Mouse (Mus musculus) CH12.LX (cell line): ENCODE data around the gene Cyp2t4. TPM values are rescaled to one million over a fixed set of nuclear protein-coding genes. Genes with fewer than 3 reads are reported as not detected.

ENCODE experiments used
- DNase-seq: peaks from one replicate; pipeline ENCODE4 v3.0.0-alpha.2; 2013; ENCODE audit errors: extremely low read depth
- H3K27ac ChIP-seq: 2 replicates; pipeline ENCODE4 v1.5.1; 2012; ENCODE audit warnings: low read depth, mild to moderate bottlenecking, control low read depth, moderate library complexity; ENCODE audit not compliant: insufficient read depth
- H3K27me3 ChIP-seq: replicated peaks from 2 replicates; pipeline ENCODE3; 2012; ENCODE audit warnings: inconsistent platforms
- H3K36me3 ChIP-seq, 2 experiments: replicated peaks in 1 of 2; 2 replicates each; pipeline versions ENCODE3 to v1.6.1; 2012; ENCODE audit warnings: inconsistent platforms in 1 of 2, low read length in 1 of 2, mild to moderate bottlenecking in 1 of 2, mixed read lengths in 1 of 2, moderate library complexity in 1 of 2; ENCODE audit not compliant: control insufficient read depth in 1 of 2, insufficient read depth in 1 of 2
- H3K4me1 ChIP-seq, 2 experiments: 2 replicates each; pipeline ENCODE4 v1.6.1; 2012; ENCODE audit warnings: inconsistent platforms in 1 of 2, moderate library complexity in 1 of 2; ENCODE audit not compliant: insufficient read depth in 2 of 2, control insufficient read depth in 1 of 2
- H3K4me2 ChIP-seq: 2 replicates; pipeline ENCODE4 v1.6.1; 2012; ENCODE audit warnings: low read depth, mild to moderate bottlenecking, control low read depth; ENCODE audit not compliant: poor library complexity, insufficient read depth, severe bottlenecking
- H3K4me3 ChIP-seq, 3 experiments: fragments of 150-350 bp in 1 of 3; sonication (generic) in 1 of 3; replicated peaks in 1 of 3; 2 replicates each; pipeline versions ENCODE3 to v1.5.1; 2011 to 2012; ENCODE audit warnings: low read depth in 2 of 3, low read length in 2 of 3, mild to moderate bottlenecking in 2 of 3, moderate library complexity in 2 of 3, control low read depth in 1 of 3, improper control_type of control experiment in 1 of 3, inconsistent platforms in 1 of 3, mixed read lengths in 1 of 3; ENCODE audit not compliant: poor library complexity in 1 of 3
- H3K79me2 ChIP-seq: replicated peaks from 2 replicates; pipeline ENCODE4 v1.6.1; 2012; ENCODE audit warnings: mild to moderate bottlenecking, moderate library complexity; ENCODE audit not compliant: control insufficient read depth, poor library complexity, insufficient read depth, severe bottlenecking; ENCODE audit errors: extremely low read depth
- H3K9ac ChIP-seq: 2 replicates; pipeline ENCODE4 v1.6.1; 2012; ENCODE audit warnings: low read depth, mild to moderate bottlenecking, control low read depth, moderate library complexity; ENCODE audit not compliant: insufficient read depth
- H3K9me3 ChIP-seq: replicated peaks from 2 replicates; pipeline ENCODE3; 2012; ENCODE audit warnings: low read length, inconsistent platforms, mixed read lengths
- BHLHE40 ChIP-seq: IDR thresholded peaks from 2 replicates; pipeline ENCODE4 v1.6.1; 2011; ENCODE audit warnings: mild to moderate bottlenecking, low read depth, low read length, improper control_type of control experiment
- CHD2 ChIP-seq: IDR thresholded peaks from 2 replicates; pipeline ENCODE4 v1.6.1; 2011; ENCODE audit warnings: low read length, improper control_type of control experiment
- CTCF ChIP-seq, 2 experiments: IDR thresholded peaks in 1 of 2; conservative IDR thresholded peaks in 1 of 2; 2 replicates each; pipeline ENCODE4 v1.5.1; 2011 to 2012; ENCODE audit warnings: low read depth in 2 of 2, low read length in 2 of 2, improper control_type of control experiment in 1 of 2, inconsistent platforms in 1 of 2, mild to moderate bottlenecking in 1 of 2, moderate library complexity in 1 of 2
- ETS1 ChIP-seq: conservative IDR thresholded peaks from 2 replicates; pipeline ENCODE4 v1.6.1; 2012; ENCODE audit warnings: low read depth, mild to moderate bottlenecking, inconsistent platforms, low read length, improper control_type of control experiment, moderate library complexity
- IRF4 ChIP-seq: IDR thresholded peaks from 2 replicates; pipeline ENCODE4 v1.6.1; 2014; ENCODE audit warnings: low read depth, mild to moderate bottlenecking, inconsistent platforms, low read length, improper control_type of control experiment
- JUN ChIP-seq: IDR thresholded peaks from 2 replicates; pipeline ENCODE4 v1.6.1; 2011; ENCODE audit warnings: low read depth, mild to moderate bottlenecking, low read length, improper control_type of control experiment, moderate library complexity; ENCODE audit not compliant: insufficient read depth
- KAT2A ChIP-seq: IDR thresholded peaks from 2 replicates; pipeline ENCODE4 v1.6.1; 2012; ENCODE audit warnings: low read length, improper control_type of control experiment, inconsistent platforms; ENCODE audit not compliant: insufficient replicate concordance
- MEF2A ChIP-seq: IDR thresholded peaks from 2 replicates; pipeline ENCODE4 v1.6.1; 2014; ENCODE audit warnings: low read depth, mild to moderate bottlenecking, inconsistent platforms, low read length, improper control_type of control experiment, borderline replicate concordance
- MYC ChIP-seq: IDR thresholded peaks from 2 replicates; pipeline ENCODE4 v1.6.1; 2011; ENCODE audit warnings: low read depth, mild to moderate bottlenecking, improper control_type of control experiment, low read length
- PAX5 ChIP-seq: IDR thresholded peaks from 2 replicates; pipeline ENCODE4 v1.6.1; 2012; ENCODE audit warnings: low read length, inconsistent platforms, mixed read lengths
- POLR2A ChIP-seq: IDR thresholded peaks from 2 replicates; pipeline ENCODE4 v1.6.1; 2011; ENCODE audit warnings: low read depth, mild to moderate bottlenecking, improper control_type of control experiment, low read length
- POLR2AphosphoS2 ChIP-seq: IDR thresholded peaks from 2 replicates; pipeline ENCODE4 v1.6.1; 2011; ENCODE audit warnings: low read depth, low read length, improper control_type of control experiment
- RAD21 ChIP-seq: IDR thresholded peaks from 2 replicates; pipeline ENCODE4 v1.6.1; 2011; ENCODE audit warnings: low read depth, mild to moderate bottlenecking, low read length, improper control_type of control experiment, moderate library complexity
- RCOR1 ChIP-seq: conservative IDR thresholded peaks from 2 replicates; pipeline ENCODE4 v1.6.1; 2012; ENCODE audit warnings: low read depth, mild to moderate bottlenecking, inconsistent platforms, low read length, improper control_type of control experiment
- SIN3A ChIP-seq: IDR thresholded peaks from 2 replicates; pipeline ENCODE4 v1.6.1; 2012; ENCODE audit warnings: low read length, improper control_type of control experiment, inconsistent platforms
- SMC3 ChIP-seq: IDR thresholded peaks from 2 replicates; pipeline ENCODE4 v1.6.1; 2011; ENCODE audit warnings: low read depth, low read length, improper control_type of control experiment
- TCF12 ChIP-seq: IDR thresholded peaks from 2 replicates; pipeline ENCODE4 v1.6.1; 2014; ENCODE audit warnings: low read depth, mild to moderate bottlenecking, inconsistent platforms, low read length, improper control_type of control experiment
- USF1 ChIP-seq: IDR thresholded peaks from 2 replicates; pipeline ENCODE4 v1.6.1; 2014; ENCODE audit warnings: low read depth, mild to moderate bottlenecking, inconsistent platforms, low read length, improper control_type of control experiment
- ZKSCAN1 ChIP-seq: IDR thresholded peaks from 2 replicates; pipeline ENCODE4 v1.6.1; 2012; ENCODE audit warnings: low read depth, inconsistent platforms, low read length, improper control_type of control experiment, borderline replicate concordance
- ZNF384 ChIP-seq: IDR thresholded peaks from 2 replicates; pipeline ENCODE4 v1.6.1; 2012; ENCODE audit warnings: low read depth, low read length, improper control_type of control experiment, inconsistent platforms
- dilution Hi-C: fragments of 300-500 bp; cut with MboI; formaldehyde crosslinking; loops from 2 replicates; pipeline ENCODE4 v1.14.3; 2020; ENCODE audit warnings: low sequenced_read_pairs; ENCODE audit not compliant: extremely low pct_unique_long_range_greater_than_20kb, extremely low pct_ligation_motif_present
- in situ Hi-C: fragments of 300-500 bp; cut with MboI; formaldehyde crosslinking; loops from 3 replicates; pipeline ENCODE4 v1.14.3; 2019; ENCODE audit warnings: low sequenced_read_pairs, low pct_ligation_motif_present, low pct_unique_long_range_greater_than_20kb, mixed read lengths
- polyA plus RNA-seq: library from polyadenylated mRNA; unstranded; fragments of >175 nt; gene quantifications from 2 replicates; pipeline ENCODE4 v1.2.1, GENCODE M21; 2012; ENCODE audit warnings: low read depth; ENCODE audit not compliant: insufficient read length
- total RNA-seq, 2 experiments: library from RNA; depleted of rRNA; stranded (reverse); fragments of 300-350 nt in 1 of 2; fragments of >200 nt in 1 of 2; gene quantifications; 2 replicates each; pipeline ENCODE4 v1.2.3; 2012 to 2014

Cyp2t4 gene
- total and polyA plus RNA-seq, 3 experiments: 0.43 TPM; not detected in 2

- no peaks in the 10 kb centered on the region for H3K9me3 ChIP-seq
- peaks cover 32 to 63% of the 10 kb centered on the region in 2 experiments for H3K4me1 ChIP-seq
- in situ Hi-C loops: loop anchor here (5.0 kb wide), 1 partner anchor 64 kb away; the partner anchor contains the start of gene Itpkc
- H3K9ac ChIP-seq: peak overlapping the region; percentile 90; the same call in 1 of the 2 replicates
- TF ChIP-seq KAT2A: no peak
- TF ChIP-seq RCOR1: no peak
- no peak for TF ChIP-seq ZKSCAN1
- no peak for TF ChIP-seq RAD21
- no peak for TF ChIP-seq POLR2AphosphoS2
- 0 out of 2 replicates have a peak, but pooled peaks have one; percentile 2 for TF ChIP-seq POLR2A
- TF ChIP-seq USF1: no peak
- TF ChIP-seq CHD2: no peak
- H3K36me3 ChIP-seq: peaks cover 35 to 69% of the 10 kb centered on the region in 2 experiments
- no peak for DNase-seq
- dilution Hi-C loops: no loop called here
- H3K4me3 ChIP-seq: peak overlapping the region in 2 of 3 experiments; percentile 86 to 92
- peaks cover 48% of the 10 kb centered on the region for H3K79me2 ChIP-seq
- no peaks in the 10 kb centered on the region for H3K27me3 ChIP-seq
- H3K27ac ChIP-seq: peak overlapping the region; percentile 17; the same call in 1 of the 2 replicates
- peak overlapping the region; percentile 77 for H3K4me2 ChIP-seq
Measured at GRCm38 (mm10) chr7:27162780-27163449, 9.4 kb downstream of the Cyp2t4 start.

DNA sequence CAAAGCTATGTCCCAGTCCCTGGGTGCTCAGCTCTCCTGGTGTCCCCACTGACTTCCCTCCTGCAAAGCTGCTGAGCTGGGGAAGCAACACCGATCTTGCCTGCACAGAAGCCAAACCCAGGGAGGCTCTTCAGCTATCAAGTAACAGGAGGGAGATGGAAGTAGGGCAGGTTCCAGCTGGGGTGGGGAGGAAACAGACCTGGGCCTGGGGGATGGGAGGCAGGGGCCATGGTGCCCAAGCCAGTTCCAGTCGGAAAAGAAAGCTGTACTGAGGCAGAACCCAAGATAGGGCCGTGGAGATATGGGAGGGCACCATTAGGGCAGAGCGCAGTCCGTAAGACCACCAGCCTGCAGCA is 9.9 kb downstream of the Cyp2t4 start:
- no peak for DNase-seq
- H3K9me3 ChIP-seq: no peaks in the 10 kb centered on the region
- peaks cover 37 to 63% of the 10 kb centered on the region in 2 experiments for H3K4me1 ChIP-seq
- H3K36me3 ChIP-seq: peaks cover 30 to 66% of the 10 kb centered on the region in 2 experiments
- dilution Hi-C loops: no loop called here
- peak overlapping the region; percentile 86 to 98 (median 92) for H3K4me3 ChIP-seq
- peak overlapping the region; percentile 17; the same call in 1 of the 2 replicates for H3K27ac ChIP-seq
- H3K79me2 ChIP-seq: peaks cover 48% of the 10 kb centered on the region
- no peaks in the 10 kb centered on the region for H3K27me3 ChIP-seq
- peak overlapping the region; percentile 77 for H3K4me2 ChIP-seq
- TF ChIP-seq MYC: no peak
- no peak for TF ChIP-seq SMC3
- no peak for TF ChIP-seq CTCF (conservative IDR thresholded peaks at IDR 0.05 in 1 of 2, IDR thresholded peaks at IDR 0.05 in 1 of 2; ENCODE audit: low read depth in 2 of 2, low read length in 2 of 2)
- TF ChIP-seq MEF2A: no peak
- TF ChIP-seq IRF4: no peak
- TF ChIP-seq SIN3A: no peak
- TF ChIP-seq ETS1: no peak
- TF ChIP-seq ZKSCAN1: no peak
- TF ChIP-seq TCF12: no peak
- no peak for TF ChIP-seq BHLHE40
- TF ChIP-seq ZNF384: no peak
- no peak for TF ChIP-seq KAT2A
- no peak for TF ChIP-seq JUN
- no peak for TF ChIP-seq PAX5
- peak overlapping the region; percentile 90; the same call in 1 of the 2 replicates for H3K9ac ChIP-seq
- in situ Hi-C loops: loop anchor here (5.0 kb wide), 1 partner anchor 64 kb away; the partner anchor contains the start of gene Itpkc
